Mouse (Mus musculus): ENCODE measurements around the gene Abcf2. TPM values are rescaled to one million over a fixed set of nuclear protein-coding genes. Genes with fewer than 3 reads are reported as not detected.

Abcf2 gene
- polyA plus RNA-seq (2017; shearing (Covaris generic)) = 10 to 100 TPM; 76.5 to 90.5 TPM

DNA sequence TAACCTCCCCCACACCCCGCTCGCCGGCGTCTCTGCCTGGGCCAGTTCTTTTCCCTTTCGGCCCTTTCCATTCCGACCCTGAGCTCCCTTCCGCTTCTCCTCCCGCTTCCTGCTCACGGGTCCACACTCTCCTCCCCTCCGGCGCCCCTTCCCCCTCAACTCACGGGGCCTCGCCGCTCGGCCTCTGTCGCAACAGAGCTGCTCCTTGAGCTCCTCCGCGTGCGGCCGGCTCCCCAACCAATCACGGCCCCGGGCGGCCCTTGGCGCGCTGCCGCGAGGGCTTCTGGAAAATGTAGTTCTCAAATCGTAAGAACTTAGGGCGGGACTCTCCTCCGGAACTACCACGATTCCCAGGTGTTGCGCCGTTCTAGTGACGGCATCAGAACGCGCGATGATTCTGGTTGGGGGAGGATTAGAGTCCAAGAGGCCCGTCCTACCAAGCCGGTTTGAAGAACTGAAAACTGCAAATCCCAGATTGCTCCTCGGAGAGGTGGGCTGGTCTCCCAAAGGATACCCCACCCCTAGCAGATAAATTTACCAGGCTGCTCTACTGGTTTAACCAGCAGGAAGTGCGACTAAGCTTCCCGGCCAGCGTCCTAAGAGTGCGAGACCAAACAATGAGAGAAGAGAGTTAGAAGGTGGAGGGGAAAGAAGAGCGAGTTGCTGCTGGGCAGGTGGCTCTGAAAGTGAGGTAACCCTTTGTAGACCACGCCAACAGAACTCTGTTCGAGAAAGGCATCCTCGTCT, at the start of gene Abcf2:
Abcf2 (minus strand) TSS at position 285 of the 747 bp plus-strand sequence.

DNA sequence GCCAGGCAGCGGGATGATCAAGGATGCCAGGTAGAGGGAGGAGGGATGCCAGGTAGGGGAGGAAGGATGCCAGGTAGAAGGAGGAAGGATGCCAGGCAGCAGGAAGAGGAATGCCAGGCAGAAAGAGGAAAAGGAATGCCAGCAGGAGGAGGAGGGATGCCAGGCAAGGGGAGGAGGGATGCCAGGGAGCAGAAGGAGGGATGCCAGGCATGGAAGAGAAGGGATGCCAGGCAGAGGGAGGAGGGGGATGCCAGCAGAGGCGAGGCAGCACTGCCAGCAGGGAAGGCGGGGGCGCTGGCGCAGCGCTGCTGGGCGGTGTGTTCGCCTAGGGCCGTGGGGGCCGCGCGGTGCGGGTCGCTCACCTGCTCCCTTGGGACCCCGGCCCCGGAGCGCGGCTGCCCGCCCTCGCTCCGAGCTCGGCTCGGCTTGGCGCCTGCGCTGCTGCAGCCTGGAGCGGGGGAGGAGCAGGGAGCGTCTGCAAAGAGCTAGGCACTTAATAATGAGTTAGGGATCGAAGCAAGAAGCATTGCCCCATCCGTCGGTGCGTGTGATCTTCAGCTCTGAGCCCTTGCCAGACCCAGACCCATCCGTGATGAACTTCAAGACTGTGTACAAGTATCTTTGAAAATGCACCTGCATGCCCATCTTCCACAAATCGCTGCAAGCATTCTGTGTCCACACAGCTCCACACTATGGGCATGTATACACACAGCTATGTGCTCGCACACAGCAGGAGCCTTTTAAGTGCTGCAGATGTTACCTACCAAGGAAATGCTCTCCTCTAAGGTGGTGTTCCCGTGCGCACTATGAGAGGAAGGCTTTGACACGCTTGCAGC, 46.9 kb upstream of the Abcf2 start, which contains the start of gene Smarcd3:
Smarcd3 (minus strand) TSS at position 426 of the 836 bp plus-strand sequence.

DNA sequence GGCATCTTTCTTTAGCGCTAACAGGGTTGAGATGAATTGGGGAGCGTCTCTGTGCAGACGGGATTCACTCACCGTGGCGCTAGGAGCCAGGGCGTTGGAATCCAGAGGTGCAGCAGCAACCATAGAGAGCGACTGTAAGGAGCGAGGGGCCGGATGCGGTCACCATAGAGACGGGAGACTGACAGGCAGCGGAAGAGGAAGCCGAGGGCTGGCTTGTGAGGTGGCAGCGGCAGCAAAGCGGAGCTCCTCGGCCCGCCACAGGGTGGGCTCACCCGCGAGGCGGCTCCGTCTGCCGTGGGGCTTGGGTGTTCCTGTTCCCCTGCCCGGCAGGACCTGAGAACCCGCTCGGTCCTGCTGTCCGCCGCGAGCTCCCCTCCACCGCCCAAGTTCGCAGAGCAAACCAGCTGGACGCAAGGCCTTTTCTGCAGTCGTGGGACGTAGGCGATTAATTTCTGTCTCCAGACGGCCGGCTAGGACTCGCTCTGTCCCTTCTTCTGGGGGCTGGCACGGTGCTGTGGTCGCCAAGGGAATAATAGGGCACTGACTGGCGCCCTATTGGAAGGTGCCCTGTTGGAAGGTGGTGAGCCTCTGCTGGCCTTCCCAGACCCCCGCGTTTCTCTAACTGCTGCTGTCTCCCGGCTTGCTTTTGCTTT, 9.4 kb upstream of the Abcf2 start, which contains the start of gene Chpf2:
Chpf2 (plus strand) TSS at position 195 of the 653 bp plus-strand sequence.

DNA sequence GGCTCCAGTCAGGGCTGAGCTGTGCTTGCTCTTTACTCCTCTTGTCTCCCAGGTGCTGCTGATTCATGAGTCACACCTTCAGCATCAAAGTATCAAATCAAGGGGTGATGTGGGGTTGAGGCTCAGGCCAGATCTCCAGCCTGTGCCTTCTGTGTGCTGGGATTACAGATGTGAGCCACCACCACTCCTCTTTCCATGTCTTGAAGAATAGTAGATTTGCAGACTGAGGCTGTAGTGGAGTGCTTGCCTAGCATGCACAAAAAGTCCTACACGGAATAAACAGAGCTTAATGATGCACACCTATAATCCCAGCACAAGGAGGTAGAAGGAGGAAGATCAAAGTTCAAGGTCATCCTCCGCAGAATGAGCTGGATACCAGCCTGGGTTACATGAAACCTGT, 20.6 kb downstream of the Abcf2 start, which contains the start of gene 4931409K22Rik:
4931409K22Rik (minus strand) TSS at position 101 of the 400 bp plus-strand sequence.

DNA sequence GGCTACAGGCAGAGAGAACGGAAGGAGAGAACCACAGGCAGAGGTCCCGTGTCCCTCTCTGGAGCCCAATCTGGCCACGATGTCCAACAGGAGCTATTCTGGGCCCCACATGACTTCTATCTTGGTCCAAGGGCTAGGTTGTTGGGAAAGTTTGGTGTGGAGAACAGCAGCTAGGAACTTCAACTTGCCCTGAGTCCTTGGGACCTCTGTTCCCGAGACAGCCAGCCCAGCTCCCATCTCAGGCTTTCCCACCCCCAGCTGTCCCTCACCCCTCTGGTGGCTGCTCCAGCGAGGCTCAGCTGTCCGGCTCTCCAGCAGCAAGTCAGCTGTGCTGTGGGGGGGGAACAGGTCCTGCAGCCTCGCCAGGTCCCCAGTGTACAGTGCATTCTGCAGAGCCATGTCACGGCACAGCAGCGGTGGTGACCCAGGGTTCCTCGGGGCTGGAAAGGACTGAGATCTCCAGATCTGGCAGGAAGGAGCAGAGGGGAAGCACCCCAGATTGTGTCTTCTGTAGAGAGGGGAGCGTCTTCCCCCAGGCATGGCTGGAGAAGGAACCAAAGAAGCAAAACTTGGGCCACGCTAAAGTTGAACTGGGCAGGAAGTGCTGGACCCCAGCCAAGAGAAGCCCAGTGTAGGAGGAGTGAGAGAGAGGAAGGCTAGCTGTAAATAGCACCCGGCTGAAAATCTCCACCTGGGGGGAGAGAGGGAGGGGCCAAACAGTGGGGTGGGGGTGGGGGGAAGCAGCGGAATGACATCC, 36.7 kb downstream of the Abcf2 start, which contains the start of gene Asb10:
Asb10 (minus strand) TSS at position 592 of the 757 bp plus-strand sequence.

DNA sequence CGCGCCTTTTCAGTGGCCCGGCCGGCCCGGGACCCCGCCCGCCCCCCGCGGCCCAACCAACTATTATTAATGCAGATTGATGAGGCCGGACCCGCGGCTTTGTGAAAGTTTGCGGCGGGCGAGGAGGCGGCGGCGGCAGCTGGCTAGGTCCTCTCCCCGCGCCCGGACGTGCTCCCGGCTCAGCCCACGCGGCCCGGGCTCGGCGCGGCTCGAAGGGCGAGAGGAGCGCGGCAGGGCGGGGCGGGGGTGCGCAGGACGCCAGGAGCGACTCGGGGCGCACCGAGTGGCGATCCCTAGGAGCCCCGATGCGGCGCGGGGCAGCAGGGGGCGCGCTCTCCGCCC, 50.4 kb downstream of the Abcf2 start, which contains the start of gene Gbx1:
Gbx1 (minus strand) TSS at position 314 of the 342 bp plus-strand sequence.

Other genes with a start within 250 kb of the Abcf2 start
- 1 to 10 TPM; 3.7 TPM for gene Kcnh2, start 225.9 kb downstream of the Abcf2 start, polyA plus RNA-seq (2017; shearing (Covaris generic))
- gene Nos3, start 212.7 kb downstream of the Abcf2 start, polyA plus RNA-seq (2017; shearing (Covaris generic)) = under 1 TPM; 0.06 to 0.98 TPM
- 1 to 10 TPM; 1.8 to 5.8 TPM for gene Atg9b, start 185.3 kb downstream of the Abcf2 start, polyA plus RNA-seq (2017; shearing (Covaris generic))
- 10 to 100 TPM; 20.2 to 25.3 TPM for gene Abcb8, start 183.8 kb downstream of the Abcf2 start, polyA plus RNA-seq (2017; shearing (Covaris generic))
- gene Asic3, start 164.1 kb downstream of the Abcf2 start, polyA plus RNA-seq (2017; shearing (Covaris generic)) = 1 to 10 TPM in 1 of 2 experiments, under 1 TPM in 1; 0.19 to 1.3 TPM
- 100 to 1,000 TPM in 1 of 2 experiments, 10 to 100 TPM in 1; 79.1 to 104 TPM for gene Cdk5, start 153.9 kb downstream of the Abcf2 start, polyA plus RNA-seq (2017; shearing (Covaris generic))
- 10 to 100 TPM; 30.4 to 38.6 TPM for gene Slc4a2, start 153.6 kb downstream of the Abcf2 start, polyA plus RNA-seq (2017; shearing (Covaris generic))
- gene Fastk, start 132.2 kb downstream of the Abcf2 start, polyA plus RNA-seq (2017; shearing (Covaris generic)) = 100 to 1,000 TPM; 113 to 115 TPM
- gene Tmub1, start 129.6 kb downstream of the Abcf2 start, polyA plus RNA-seq (2017; shearing (Covaris generic)) = 10 to 100 TPM; 72.2 to 77.0 TPM
- gene Agap3, start 125.3 kb downstream of the Abcf2 start, polyA plus RNA-seq (2017; shearing (Covaris generic)) = 10 to 100 TPM; 58.0 to 60.4 TPM
- under 1 TPM in 1 of 2 experiments, not detected in 1; 0.45 TPM for gene Gbx1, start 50.3 kb downstream of the Abcf2 start, polyA plus RNA-seq (2017; shearing (Covaris generic))
- gene Asb10, start 36.5 kb downstream of the Abcf2 start, polyA plus RNA-seq (2017; shearing (Covaris generic)) = not detected
- gene 4931409K22Rik, start 20.7 kb downstream of the Abcf2 start, polyA plus RNA-seq (2017; shearing (Covaris generic)) = 1 to 10 TPM in 1 of 2 experiments, not detected in 1; 1.5 TPM
- gene Chpf2, start 9.3 kb upstream of the Abcf2 start, polyA plus RNA-seq (2017; shearing (Covaris generic)) = 10 to 100 TPM; 26.3 to 27.2 TPM
- gene Smarcd3, start 46.9 kb upstream of the Abcf2 start, polyA plus RNA-seq (2017; shearing (Covaris generic)) = 1 to 10 TPM; 1.9 to 7.7 TPM
- 10 to 100 TPM; 85.9 to 88.6 TPM for gene Nub1, start 108.1 kb upstream of the Abcf2 start, polyA plus RNA-seq (2017; shearing (Covaris generic))
- 1 to 10 TPM in 1 of 2 experiments, under 1 TPM in 1; 0.89 to 2.0 TPM for gene Wdr86, start 153.3 kb upstream of the Abcf2 start, polyA plus RNA-seq (2017; shearing (Covaris generic))
- under 1 TPM; 0.38 to 0.60 TPM for gene Crygn, start 180.5 kb upstream of the Abcf2 start, polyA plus RNA-seq (2017; shearing (Covaris generic))

All from inflammation-experienced regulatory T-cells (primary cell).